Mouse (Mus musculus) large intestine, adult 2 months (tissue): ENCODE results near the gene Fkbpl. TPM values are rescaled to one million over a fixed set of nuclear protein-coding genes. Genes with fewer than 3 reads are reported as not detected.

ENCODE experiments used
- DNase-seq: peaks from one replicate; pipeline ENCODE4 v3.0.0-alpha.2; 2012; ENCODE audit warnings: low read depth, low spot score
- WGBS: fragments of 180-500 bp; shearing (Covaris S2); methylation state at CpG from one replicate; pipeline ENCODE4 v1.1.7; 2018; 5-methylcytosine and 5-hydroxymethylcytosine counted together
- polyA plus RNA-seq: library from polyadenylated mRNA; depleted of rRNA; stranded (reverse); fragments of >200 nt; gene quantifications from 2 replicates; pipeline ENCODE4 v1.2.3, GENCODE M21; 2012; rRNA removed

Gene Fkbpl
- polyA plus RNA-seq, result 3.7 and 4.7 TPM in 2 replicates

DNA sequence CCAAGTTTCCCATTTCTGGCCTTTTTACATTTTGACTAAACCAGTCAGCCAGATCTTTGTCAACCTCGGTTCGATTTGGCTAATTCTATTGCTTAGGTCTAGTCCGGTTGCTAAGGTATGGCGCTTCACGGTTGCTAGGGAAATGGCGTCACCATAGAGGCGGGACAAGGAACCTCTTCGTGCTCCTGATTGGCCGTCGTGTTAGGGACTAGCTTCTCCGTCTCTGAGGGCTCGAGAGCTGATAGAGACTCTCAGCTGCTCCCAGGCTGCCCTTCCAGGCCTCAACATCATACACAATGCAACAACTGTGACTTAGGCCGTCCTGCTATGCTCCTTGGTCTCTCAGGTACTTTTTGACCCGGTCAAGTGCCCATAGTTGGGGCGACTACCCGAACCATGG, at the start of gene Fkbpl:
TSS of gene Fkbpl (plus strand) at position 157 of the 400 bp plus-strand sequence.
- WGBS, result under 1% methylated on average over 16 of the region's 16 CpGs
- peak; percentile 96 for DNase-seq

DNA sequence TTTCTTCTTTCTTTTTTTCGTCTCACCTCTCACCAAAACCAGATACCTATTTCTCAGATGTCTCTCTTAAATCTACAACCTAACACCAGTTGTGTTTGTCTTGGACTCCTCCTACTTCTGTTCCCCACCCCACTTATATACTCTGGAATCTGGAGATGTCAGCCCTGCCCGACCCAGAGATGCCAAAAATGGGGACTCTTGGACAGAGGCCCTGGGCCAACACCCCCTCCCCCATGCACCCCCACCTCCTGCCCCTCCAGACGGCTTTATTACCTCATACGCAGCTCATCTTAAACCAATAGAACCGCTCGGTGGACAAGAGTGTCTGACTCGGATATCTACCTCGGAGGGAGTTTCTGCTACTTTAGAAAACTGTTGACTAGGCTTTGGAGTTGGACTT, 48.5 kb upstream of the Fkbpl start:
- 64% methylated on average over 8 of the region's 8 CpGs for WGBS
- no peak for DNase-seq

DNA sequence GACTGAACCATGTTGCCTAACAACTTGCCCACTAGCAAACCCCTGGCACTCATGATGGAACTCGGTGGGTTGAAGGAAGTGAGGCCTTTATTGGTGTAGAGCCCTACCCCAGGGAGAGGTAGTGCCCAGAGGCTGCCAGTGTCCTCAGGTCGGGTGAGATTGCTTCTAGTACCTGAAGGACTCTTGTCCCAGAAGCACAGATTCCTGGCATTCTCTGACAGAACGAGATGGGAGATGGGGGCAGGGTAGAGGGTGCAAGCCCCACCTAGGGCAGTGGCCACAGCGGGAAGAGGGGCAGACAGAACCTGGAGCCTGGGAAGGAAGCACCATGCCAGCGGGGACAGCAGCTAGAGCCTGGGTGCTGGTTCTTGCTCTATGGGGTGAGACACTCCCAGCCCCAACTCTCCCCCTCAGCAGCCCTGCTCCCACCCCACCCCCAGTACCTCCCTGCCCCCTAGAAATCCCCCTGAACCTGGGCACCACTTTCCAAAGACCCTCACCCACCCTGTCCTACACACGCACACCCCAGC, 46.9 kb upstream of the Fkbpl start, which contains the start of gene Ager:
TSS of gene Ager (plus strand) at position 297 of the 530 bp plus-strand sequence.
- DNase-seq, result no peak
- WGBS, result 21% methylated on average over 6 of the region's 6 CpGs

DNA sequence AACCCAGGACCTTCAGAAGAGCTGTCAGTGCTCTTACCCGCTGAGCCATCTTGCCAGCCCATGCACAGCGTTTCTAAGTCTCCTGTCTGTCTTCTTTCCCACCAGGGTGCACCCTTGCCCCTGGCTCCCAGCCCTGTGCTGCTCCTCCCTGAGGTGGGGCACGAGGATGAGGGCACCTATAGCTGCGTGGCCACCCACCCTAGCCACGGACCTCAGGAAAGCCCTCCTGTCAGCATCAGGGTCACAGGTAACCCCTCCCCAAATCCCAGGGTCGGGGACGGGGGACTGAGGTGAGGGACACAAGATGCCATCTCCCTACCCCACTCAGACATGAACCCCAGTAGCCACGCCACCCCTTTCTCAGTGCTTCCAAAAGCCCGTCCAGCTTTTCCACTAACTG, 44.7 kb upstream of the Fkbpl start:
- 63% methylated on average over 9 of the region's 9 CpGs for WGBS

DNA sequence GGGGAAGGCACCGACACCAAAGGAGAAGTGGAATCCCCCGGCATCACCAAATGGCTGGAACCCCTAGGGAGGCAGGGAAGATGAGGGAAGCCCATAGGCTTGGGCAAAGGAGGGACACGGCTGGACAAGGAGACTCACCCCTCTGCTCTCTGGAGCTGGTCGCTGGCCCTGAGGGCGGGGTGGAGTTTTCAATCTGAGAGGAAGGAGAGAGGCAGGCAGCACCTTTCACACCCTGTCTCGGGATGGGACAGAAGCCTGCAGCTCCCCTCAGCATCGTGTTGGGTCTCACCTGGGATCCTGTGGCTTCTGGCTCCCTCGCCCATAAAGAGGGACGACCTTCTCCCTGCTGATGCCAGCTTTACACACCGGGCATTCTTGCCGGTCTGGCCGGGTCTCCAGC, 42.8 kb upstream of the Fkbpl start:
- WGBS, result 73% methylated on average over 12 of the region's 12 CpGs
- DNase-seq, result no peak

More for the DNA sequence above, 44.7 kb upstream of the Fkbpl start:
- DNase-seq, result no peak

DNA sequence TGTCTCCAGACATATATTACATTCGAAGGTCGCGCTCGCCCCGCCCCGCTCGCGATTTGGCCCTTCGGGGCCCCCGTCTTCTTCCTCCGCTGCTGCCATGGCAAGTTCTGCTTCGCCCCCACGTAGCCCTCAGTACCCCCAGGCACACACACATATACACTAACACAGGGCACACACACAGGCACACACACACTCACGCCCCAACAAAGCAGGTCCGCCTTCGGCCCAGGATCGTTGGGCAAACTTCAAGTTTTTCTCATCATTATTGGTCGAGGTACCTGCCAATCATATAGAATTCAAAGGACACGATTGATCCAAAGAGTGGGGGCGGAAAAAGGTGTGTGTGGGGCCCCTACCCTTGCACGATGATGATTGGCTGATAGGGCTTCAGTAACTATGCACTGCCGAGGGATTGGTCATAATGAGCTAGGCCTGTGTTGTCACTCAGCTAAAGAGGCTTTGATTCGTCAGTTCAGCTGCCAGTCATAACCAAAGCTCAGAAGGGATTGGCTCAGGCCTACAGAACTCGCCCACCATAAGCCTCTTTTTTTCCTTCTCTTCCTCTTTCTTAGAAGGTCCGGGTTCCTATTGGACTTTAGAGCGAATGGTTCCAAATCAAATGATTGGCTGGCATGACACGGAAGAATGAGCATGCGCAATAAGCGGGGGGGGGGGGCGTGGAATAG, 41.0 kb upstream of the Fkbpl start, which contains the start of gene Rnf5:
TSS of gene Rnf5 (minus strand) at position 316 of the 686 bp plus-strand sequence.
- under 1% methylated on average over 30 of the region's 30 CpGs for WGBS

DNA sequence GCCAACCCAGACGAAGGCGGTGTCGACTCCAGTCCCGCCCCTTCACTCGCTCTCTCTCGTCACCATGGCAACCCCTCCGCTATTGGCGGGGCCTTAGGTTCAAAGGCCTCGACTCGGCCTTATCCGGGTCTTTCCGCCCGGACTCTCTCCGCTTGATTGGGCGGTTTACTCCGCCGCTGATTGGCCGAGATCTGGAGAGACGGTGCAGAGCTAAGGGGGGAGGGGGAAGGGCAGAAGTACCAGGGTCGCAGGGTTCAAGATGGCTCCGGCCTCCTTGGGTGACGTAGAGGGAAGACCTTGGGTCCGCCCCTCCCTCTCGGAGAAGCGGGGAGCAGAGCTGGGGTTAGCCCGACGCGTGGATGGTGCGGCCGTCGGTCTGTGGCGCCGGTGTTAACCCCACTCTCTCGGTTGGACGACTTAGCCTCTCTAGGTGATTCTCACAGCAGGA, 40.5 kb upstream of the Fkbpl start, which contains the start of gene Agpat1:
TSS of gene Agpat1 (plus strand) at position 202 of the 448 bp plus-strand sequence.
- DNase-seq, result peak; percentile 98
- under 1% methylated on average over 35 of the region's 35 CpGs for WGBS

More for the DNA sequence above, 41.0 kb upstream of the Fkbpl start, which contains the start of gene Rnf5:
- peak; percentile 100 for DNase-seq

DNA sequence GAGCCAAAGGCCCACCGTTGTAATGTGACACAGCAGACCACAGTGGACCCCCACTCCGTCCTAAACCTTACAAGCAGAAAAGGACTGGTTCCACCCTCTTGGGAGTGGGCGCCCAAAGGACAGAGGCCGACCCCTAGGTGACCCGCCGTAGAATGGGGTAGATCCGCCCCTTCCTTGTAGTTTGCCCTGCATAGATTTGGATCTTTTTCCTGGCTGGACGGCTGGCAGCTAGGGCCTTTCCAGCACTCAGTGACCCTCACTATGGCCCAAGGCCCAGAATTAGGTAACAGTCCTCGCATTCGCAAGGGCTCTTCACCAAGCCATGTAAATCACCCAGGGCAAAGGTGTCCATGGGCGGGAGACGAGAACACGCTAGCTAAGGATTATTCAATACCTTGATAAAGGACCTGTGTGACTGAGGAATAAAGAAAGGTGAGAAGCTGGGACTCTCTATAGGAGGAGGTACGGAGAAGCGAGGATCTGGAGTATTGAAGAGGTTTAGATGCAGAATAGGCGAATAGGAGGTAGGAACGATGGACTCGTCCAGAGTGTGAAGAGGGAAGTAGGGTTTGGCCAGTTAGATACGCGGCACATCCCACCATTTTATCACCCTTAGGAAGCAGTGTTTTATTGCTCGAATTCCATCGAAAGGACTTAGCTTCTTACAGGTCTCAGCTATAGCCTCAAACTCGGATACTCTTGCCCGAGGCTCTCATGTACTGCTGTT, 39.9 kb upstream of the Fkbpl start:
- no peak for DNase-seq
- WGBS, result 7% methylated on average over 24 of the region's 24 CpGs

DNA sequence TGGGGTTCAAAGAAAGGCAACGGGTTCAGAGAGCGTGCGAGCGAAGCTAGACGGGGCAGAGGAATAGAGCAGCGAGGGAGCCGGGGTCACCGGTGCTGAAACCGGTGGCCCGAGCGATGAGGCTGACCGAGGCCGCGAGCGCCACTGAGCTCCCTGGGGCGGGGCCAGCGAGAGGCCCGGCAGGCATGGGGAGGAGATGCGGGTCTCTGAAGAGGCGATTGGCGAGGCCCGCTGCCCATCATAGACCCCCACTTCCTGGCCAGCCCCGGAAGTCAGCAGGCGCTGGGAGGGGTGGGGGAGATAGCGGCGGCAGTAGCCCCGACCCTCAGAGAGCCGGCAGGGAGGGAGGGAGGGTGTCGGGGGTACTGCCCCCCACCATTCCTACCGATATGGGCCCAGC, 39.0 kb upstream of the Fkbpl start:
- under 1% methylated on average over 30 of the region's 30 CpGs for WGBS
- no peak for DNase-seq

DNA sequence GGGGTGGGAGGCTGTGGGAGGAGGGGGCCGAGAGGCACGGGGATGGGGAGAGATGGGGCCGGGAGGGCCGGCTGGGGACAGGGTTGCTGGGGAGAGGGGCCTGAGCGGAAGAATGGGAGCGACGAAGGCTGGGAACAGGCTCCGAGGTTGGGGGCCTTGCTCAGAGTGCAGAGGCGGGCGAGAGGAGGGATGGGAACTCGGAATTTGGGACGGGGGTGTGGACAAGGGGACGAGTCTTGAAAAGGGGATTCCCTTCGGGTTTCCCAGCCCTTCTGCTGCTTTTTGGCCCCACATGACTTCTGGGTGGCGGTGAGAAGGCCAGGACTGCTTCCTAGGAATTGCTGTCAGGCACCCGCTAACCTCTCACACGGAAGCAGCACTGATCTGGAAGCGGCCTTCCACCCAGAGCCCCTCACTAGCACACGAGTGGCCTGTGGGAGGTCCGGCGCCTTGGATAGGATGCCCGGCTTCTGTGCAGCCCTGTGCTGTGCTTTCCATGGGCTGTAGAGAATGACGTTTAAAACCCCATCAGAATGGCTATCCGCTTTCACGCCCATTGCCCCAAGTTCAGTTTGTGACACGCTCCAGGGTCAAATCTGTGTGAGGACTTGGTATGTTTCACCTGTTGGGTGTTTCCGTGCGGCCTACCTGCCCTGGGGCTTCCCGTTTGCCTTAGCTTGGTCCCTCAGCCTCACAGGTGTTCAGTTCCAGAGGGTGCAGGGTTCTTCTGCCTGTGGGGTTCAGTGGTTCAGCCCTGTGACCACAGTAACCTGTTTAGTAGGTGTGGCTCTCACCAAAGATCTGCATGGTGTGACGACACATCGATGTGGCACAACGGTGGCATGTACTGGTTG, 38.2 kb upstream of the Fkbpl start:
- no peak for DNase-seq
- WGBS, result 4% methylated on average over 32 of the region's 32 CpGs

DNA sequence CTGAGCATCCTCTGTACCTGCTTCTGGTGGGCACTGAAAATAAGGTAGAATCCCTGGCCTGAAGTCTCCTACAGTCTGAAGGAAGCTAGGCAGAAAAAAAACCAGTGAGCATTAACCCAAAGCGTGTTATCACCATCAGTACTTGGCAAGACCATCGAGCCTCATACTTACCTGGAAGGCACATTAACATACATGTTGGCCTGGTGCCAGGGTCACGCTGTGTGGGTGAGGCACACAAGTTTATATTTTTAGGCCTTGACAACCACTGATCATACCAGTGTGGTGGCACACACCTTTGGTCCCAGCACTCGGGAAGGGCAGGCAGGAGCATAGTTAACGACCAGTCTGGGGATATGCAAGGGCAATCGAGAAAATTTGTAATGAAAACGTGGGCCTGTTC, 36.6 kb upstream of the Fkbpl start:
- WGBS, result 26% methylated on average over 7 of the region's 7 CpGs
- DNase-seq, result no peak

DNA sequence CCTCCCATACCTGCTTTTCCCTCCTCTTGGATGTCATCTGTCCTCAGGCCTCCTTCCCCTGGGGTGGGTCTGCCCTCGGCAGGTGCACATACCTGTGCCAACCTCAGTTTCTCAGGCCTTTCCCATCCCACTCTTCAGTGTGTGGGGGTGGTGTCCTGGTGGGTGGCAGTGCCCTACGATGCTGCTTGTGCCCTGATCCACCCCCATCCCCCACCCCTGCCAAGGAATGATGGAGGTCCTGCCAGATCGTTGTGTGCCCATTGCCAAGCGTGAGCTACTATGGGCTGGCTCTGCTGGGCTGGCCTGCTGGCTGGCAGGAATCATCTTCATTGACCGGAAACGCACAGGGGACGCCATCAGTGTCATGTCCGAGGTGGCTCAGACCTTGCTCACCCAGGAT, 33.5 kb upstream of the Fkbpl start:
- WGBS, result 92% methylated on average over 8 of the region's 8 CpGs
- DNase-seq, result no peak

DNA sequence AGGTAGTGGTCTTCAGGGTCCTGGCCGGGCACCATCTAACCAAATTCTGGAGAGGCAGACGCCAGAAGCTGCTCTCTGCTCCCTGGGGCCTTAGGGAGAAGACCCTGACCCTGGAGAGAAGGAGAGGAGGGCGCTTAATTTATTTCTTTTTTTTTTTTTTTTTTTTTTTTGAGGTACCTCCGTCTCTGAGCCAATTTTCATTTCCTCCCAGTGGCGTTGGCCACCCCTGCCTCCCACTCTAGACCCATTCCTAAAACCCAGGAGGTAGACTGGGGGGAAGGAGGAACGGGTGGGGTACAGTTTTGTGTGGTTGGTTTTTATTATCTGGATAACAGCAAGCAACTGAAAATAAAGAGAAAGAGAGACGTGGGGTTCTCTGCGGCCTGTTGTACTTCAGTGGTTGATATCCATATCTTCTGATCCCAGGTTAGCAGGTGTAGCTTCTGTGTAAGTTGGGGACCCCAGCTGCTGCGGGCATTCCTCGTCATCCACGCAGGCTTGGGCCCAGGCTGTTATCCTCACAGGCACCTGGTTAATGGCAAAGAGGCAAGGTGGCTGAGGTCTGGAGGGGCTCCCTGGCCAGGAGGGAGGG, 31.4 kb upstream of the Fkbpl start:
- 81% methylated on average over 11 of the region's 11 CpGs for WGBS

DNA sequence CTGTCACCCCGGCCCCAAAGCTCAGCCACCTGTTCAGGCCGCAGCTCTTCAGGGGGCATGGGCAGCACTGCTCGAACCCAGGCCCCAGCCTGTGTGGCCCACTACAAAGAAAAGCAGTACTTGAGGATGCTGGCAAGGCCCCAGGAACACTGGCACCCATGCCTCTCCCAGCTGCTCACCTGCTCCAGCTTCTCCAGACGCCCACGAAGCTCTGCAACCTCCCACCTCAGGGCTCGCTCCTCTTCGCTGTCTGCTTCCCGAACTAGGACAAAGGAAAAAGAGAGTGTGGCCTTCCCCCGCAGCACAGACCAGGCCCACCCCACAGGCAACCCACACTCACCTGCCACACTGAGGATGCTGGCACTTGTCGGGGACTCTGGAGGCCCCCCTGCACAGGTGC, 30.7 kb upstream of the Fkbpl start:
- 87% methylated on average over 10 of the region's 10 CpGs for WGBS
- DNase-seq, result no peak

More for the DNA sequence above, 31.4 kb upstream of the Fkbpl start:
- DNase-seq, result no peak

DNA sequence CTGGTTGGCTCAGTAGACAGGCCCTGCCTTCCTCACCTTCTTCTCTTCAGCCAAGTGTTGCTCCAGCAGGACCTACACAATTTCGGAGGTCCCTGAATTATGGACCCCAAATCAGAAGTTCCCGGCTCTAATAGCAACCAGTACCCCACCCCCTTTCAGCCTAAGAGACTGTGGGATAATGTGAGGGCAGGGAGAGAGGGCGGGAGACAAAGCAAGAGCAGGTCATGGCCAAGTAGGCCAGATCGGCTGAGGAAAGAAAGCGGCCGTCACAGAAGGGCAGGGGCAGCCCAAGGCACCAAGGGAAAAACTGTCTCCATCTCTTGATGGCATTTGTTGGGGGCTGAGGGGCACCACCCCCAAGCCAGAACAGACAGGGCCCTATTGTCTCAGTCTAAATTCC, 28.7 kb upstream of the Fkbpl start, which contains the start of gene Egfl8:
TSS of gene Egfl8 (minus strand) at position 101 of the 400 bp plus-strand sequence.
- no peak for DNase-seq
- 86% methylated on average over 6 of the region's 6 CpGs for WGBS

DNA sequence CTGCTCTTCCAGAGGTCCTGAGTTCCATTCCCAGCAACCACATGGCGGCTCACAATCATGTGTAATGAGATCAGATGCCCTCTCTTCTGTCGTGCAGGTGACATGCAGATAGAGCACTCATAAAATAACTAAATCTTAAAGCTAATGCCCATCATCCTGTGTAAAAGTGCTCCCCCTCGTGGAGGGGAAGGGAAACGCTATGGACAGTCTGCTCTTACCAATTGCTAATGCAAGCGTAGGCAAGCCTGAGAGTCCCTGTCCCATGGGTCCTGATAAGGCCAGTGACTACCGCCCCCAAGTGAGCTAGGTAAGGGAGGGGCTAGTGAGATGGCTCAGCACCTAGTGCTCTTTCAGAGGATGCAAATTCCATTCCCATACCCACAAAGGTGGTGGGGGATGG, 25.6 kb upstream of the Fkbpl start:
- DNase-seq, result peak; percentile 69
- 12% methylated on average over 6 of the region's 6 CpGs for WGBS

DNA sequence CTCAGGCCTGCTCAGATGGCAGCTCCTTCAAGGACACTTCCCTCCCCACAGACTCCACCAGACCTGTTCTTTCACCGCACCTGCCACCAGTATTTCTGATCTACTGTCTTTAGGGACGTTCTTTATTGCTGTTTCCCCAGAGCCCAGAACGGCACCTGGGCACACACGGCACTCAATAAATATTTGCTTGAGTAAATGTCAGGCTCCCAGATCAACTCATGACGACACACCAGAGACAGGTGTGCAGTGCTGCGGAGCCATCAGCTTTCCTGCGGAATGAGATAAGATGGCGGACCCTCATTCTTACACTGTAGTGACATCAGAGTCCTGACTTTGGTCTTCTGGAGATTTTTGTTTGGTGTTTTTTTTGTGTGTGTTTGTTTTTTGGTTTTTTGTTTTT, 23.6 kb upstream of the Fkbpl start:
- 31% methylated on average over 8 of the region's 8 CpGs for WGBS
- DNase-seq, result peak; percentile 42

DNA sequence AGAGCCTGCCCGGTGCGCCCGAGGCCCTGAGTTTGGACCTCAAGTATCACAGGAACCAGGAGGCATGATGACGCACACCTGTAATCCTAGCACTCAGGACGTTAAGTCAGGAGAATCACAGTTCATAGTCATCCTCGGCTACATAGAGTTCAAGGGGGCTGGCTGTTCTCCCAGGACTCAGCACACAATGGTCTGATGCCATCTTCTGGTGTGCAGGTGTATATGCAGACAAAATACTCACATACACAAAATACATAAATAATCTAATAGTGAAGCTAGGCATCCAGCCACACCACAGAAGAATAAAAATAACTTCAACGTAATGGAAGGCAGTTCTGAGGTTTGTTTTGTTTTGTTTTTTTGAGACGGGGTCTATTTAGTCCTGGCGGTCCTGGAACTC, 21.4 kb upstream of the Fkbpl start:
- no peak for DNase-seq
- WGBS, result 78% methylated on average over 9 of the region's 9 CpGs

DNA sequence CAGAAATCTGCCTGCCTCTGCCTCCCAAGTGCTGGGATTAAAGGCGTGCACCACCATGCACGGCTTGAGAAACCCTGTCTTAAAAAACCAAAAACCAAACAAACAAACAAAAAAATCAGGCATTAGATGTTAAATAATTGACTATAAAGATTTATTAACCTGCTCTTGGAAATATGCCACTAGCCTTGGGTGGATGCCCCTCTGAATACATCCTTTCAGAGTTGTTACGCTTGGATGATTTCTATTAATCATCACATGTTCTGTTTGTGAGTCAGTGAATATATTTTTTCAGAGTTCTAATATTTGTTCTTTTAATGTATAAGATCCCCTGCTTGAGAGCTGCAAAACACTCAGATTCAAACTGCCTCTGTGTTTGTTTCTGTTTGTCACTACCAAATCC, 19.6 kb upstream of the Fkbpl start:
- DNase-seq, result no peak
- WGBS, result 92% methylated on average over 3 of the region's 3 CpGs
